Mouse (Mus musculus) lung, embryonic 14.5 days (tissue): Measurements from ENCODE around the gene Hivep3. TPM values are rescaled to one million over a fixed set of nuclear protein-coding genes. Genes with fewer than 3 reads are reported as not detected.

Experiments used
- ATAC-seq: fragments of 200-750 bp; cut with Nextera tagmentation; 2 replicates; pipeline ENCODE4 v1.8.0; 2017; ENCODE audit warnings: mild to moderate bottlenecking, moderate TSS enrichment, moderate library complexity; ENCODE audit not compliant: insufficient read depth
- DNase-seq: peaks from one replicate; pipeline ENCODE4 v3.0.0-alpha.2; 2015
- H3K27ac ChIP-seq: fragments of 300-500 bp; sonication (generic); 2 replicates; pipeline ENCODE4 v1.5.1; 2014; ENCODE audit warnings: low read depth, mild to moderate bottlenecking, moderate library complexity
- H3K27me3 ChIP-seq: fragments of 300-500 bp; sonication (generic); 2 replicates; pipeline ENCODE4 v1.6.1; 2014; ENCODE audit warnings: low read length, control low read depth; ENCODE audit not compliant: insufficient read depth
- H3K36me3 ChIP-seq: fragments of 300-500 bp; sonication (generic); 2 replicates; pipeline ENCODE4 v1.6.1; 2014; ENCODE audit warnings: control low read depth; ENCODE audit not compliant: insufficient read depth
- H3K4me1 ChIP-seq: fragments of 300-500 bp; sonication (generic); 2 replicates; pipeline ENCODE4 v1.6.1; 2014; ENCODE audit warnings: antibody characterized with exemption, control low read depth; ENCODE audit not compliant: insufficient read depth
- H3K4me2 ChIP-seq: fragments of 300-500 bp; sonication (generic); 2 replicates; pipeline ENCODE4 v1.6.1; 2014; ENCODE audit warnings: mild to moderate bottlenecking
- H3K4me3 ChIP-seq: fragments of 300-500 bp; sonication (generic); 2 replicates; pipeline ENCODE4 v1.5.1; 2014; ENCODE audit warnings: low read depth, low read length
- H3K9ac ChIP-seq: fragments of 300-500 bp; sonication (generic); 2 replicates; pipeline ENCODE4 v1.6.1; 2014
- H3K9me3 ChIP-seq: fragments of 300-500 bp; sonication (generic); 2 replicates; pipeline ENCODE4 v1.6.1; 2016; ENCODE audit warnings: low read depth, low read length, control low read depth
- CTCF ChIP-seq: IDR thresholded peaks from 2 replicates; pipeline ENCODE4 v1.5.1; 2016; ENCODE audit warnings: antibody characterized with exemption, low read depth
- WGBS: fragments of 180-500 bp; shearing (Covaris S2); extraction: QIAGEN DNeasy Blood & Tissue Kit; methylation state at CpG from one replicate; pipeline ENCODE4 v1.1.7; 2014; 5-methylcytosine and 5-hydroxymethylcytosine counted together
- polyA plus RNA-seq: library from polyadenylated mRNA; unstranded; fragments of >200 nt; fragmentation: Nextera tagmentation; extraction: Ambion mirVana; gene quantifications from 2 replicates; pipeline ENCODE4 v1.2.1, GENCODE M21; 2014

The Hivep3 gene
- polyA plus RNA-seq, 1 experiment from 2014 or later = 22.0 TPM

DNA sequence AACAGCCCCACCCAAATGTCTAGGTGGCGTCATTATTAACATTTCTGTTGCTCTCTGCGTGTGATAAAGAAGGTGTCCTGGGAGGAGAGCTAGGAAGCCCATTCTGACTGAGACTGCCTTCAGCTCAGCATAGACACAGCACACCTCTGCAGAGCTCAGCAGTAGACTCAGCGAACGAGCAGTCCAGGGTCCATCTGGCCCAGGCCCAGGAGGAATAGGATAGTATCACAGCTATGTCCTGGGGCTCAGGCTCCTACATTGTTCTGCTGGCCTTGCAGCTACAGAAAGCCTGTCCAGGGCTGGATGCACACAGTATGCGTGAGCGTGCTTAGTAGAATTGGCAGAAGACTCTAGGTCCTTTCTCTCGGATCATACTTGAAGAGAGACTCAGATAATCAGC lies 263.8 kb downstream of the Hivep3 start:
- no peaks in the 10 kb centered on the region for H3K27me3 ChIP-seq
- WGBS = 89% methylated on average over 7 of the region's 7 CpGs
- ATAC-seq = no peak
- no peak for TF ChIP-seq CTCF
- H3K36me3 ChIP-seq = no peaks in the 10 kb centered on the region
- no peak overlapping the region for H3K9ac ChIP-seq
- H3K4me3 ChIP-seq = no peak overlapping the region
- H3K27ac ChIP-seq = no peak overlapping the region
- H3K9me3 ChIP-seq = no peaks in the 10 kb centered on the region
- no peaks in the 10 kb centered on the region for H3K4me1 ChIP-seq
- no peak for DNase-seq
- H3K4me2 ChIP-seq = no peak overlapping the region

DNA sequence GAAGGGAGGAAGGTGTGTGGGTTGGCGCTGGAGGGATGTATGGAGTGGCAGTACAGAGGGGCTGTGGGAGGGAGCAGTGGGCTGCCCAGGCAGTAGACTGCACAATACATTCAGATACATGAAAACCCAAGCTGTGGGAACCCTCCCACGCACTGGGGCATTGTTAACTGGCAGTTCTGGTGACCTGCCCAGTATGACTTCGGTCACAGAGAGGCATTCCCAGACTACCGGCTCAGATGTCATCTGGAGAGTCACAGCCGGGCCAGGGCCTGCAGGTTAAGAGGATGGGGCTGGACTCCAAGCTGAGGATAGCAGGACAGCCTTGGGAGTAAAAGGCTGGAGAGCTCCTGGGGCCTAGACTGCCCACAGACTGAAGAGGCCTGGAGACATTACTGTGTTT lies 265.3 kb downstream of the Hivep3 start:
- no peak overlapping the region for H3K27ac ChIP-seq
- no peak overlapping the region for H3K9ac ChIP-seq
- no peaks in the 10 kb centered on the region for H3K36me3 ChIP-seq
- no peak for TF ChIP-seq CTCF
- H3K4me3 ChIP-seq = no peak overlapping the region
- WGBS = 60% methylated on average over 5 of the region's 5 CpGs
- H3K4me1 ChIP-seq = no peaks in the 10 kb centered on the region
- ATAC-seq (no peak), DNase-seq (no peak)
- no peaks in the 10 kb centered on the region for H3K9me3 ChIP-seq
- H3K4me2 ChIP-seq = no peak overlapping the region
- no peaks in the 10 kb centered on the region for H3K27me3 ChIP-seq

DNA sequence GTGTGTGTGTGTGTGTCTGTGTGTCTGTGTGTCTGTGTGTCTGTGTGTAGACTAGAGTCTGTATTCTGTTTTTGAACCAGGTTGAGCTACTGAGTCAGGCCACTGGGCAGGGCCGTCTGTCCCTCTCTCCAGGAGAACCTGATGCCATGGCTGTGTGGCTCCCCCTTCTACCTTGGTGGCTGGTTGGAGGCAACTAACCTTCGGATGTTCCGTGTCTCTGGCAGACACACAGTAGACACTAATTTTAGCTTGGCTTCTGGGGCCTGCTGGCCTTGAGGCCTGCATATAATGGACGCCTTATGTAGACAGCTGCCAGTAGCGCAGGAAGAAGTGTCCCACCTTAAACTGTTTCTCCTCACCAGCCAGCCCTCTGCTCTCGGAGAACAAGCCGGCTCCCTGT lies 267.3 kb downstream of the Hivep3 start:
- Histone ChIP-seq H3K9me3 (no peaks in the 10 kb centered on the region), H3K27me3 (no peaks in the 10 kb centered on the region), H3K27ac (no peak overlapping the region), H3K4me3 (no peak overlapping the region), H3K9ac (no peak overlapping the region), H3K36me3 (no peaks in the 10 kb centered on the region), H3K4me2 (no peak overlapping the region), H3K4me1 (no peaks in the 10 kb centered on the region)
- 62% methylated on average over 7 of the region's 7 CpGs for WGBS
- ATAC-seq = no peak
- no peak for DNase-seq
- no peak for TF ChIP-seq CTCF

DNA sequence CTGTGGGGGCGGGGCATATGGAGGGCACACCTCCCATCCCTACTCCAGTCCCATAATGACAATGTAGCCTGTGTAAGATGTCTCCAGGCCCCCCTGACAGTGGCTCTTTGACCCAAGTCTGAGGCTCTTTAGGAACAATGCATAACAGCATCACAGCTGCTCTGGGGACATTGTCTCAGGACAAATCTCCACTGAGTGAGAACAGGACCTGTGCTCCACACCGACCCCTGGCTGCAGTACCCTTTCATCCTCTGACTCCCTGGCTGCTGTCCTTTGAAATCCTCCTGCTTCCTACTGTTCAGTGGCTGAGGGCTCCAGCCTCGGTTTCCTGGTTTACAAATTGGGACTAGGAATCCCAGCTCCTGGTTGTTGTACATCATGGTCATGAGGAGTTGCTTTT lies 269.4 kb downstream of the Hivep3 start:
- DNase-seq (no peak), ATAC-seq (no peak)
- H3K9ac ChIP-seq = no peak overlapping the region
- no peaks in the 10 kb centered on the region for H3K9me3 ChIP-seq
- no peak overlapping the region for H3K27ac ChIP-seq
- peak; percentile 51 for TF ChIP-seq CTCF
- 46% methylated on average over 3 of the region's 3 CpGs for WGBS
- H3K4me1 ChIP-seq = no peaks in the 10 kb centered on the region
- H3K27me3 ChIP-seq = no peaks in the 10 kb centered on the region
- no peak overlapping the region for H3K4me3 ChIP-seq
- no peaks in the 10 kb centered on the region for H3K36me3 ChIP-seq
- no peak overlapping the region for H3K4me2 ChIP-seq

DNA sequence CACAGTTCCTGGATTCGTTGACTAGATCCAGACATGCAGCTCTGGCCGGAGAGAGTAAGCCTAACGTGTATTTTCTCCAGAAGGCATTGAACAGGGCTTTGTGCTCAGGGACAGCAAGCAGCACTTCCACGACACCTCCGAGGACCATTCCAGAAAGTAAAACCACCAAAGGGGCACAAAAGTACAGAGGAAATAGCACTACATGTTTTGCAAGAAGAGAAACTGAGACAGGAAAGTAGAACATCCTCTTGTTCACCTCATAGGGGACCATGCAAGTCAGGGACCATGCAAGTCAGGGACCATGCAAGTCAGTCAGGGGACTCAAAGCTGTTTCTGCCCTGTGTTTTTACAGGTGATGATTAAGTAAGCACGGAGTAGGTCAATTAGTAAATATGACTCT lies 272.5 kb downstream of the Hivep3 start:
- WGBS = 62% methylated on average over 6 of the region's 6 CpGs
- no peak overlapping the region for H3K4me3 ChIP-seq
- no peaks in the 10 kb centered on the region for H3K9me3 ChIP-seq
- no peak overlapping the region for H3K4me2 ChIP-seq
- ATAC-seq (no peak), DNase-seq (no peak)
- no peaks in the 10 kb centered on the region for H3K4me1 ChIP-seq
- no peaks in the 10 kb centered on the region for H3K27me3 ChIP-seq
- H3K36me3 ChIP-seq = no peaks in the 10 kb centered on the region
- TF ChIP-seq CTCF = no peak
- no peak overlapping the region for H3K9ac ChIP-seq
- no peak overlapping the region for H3K27ac ChIP-seq

DNA sequence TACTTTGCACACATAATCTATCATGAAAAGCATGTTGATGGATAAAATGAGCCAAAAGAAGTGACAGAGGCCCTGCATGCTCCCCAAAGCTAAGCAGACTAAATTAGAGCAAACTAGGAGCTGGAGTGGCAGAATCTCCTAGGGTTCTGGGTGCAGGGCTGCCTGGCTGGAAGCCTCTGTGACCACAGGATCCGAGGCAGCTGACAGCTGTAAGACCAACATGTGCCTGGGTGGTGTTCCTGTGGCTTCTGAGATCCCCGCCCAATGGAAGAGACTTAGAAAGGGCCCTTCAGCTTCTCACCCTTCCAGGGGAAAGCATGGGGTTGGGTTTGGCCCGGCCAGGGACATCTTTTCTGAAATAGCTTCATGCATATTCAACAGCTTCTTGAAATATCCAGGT lies 274.3 kb downstream of the Hivep3 start:
- no peak overlapping the region for H3K27ac ChIP-seq
- H3K9me3 ChIP-seq = no peaks in the 10 kb centered on the region
- H3K4me2 ChIP-seq = no peak overlapping the region
- peak; percentile 32; the same call in 1 of the 2 replicates for ATAC-seq
- H3K36me3 ChIP-seq = no peaks in the 10 kb centered on the region
- WGBS = 58% methylated on average over 3 of the region's 3 CpGs
- no peak overlapping the region for H3K4me3 ChIP-seq
- TF ChIP-seq CTCF = no peak
- no peak overlapping the region for H3K9ac ChIP-seq
- no peaks in the 10 kb centered on the region for H3K27me3 ChIP-seq
- DNase-seq = peak; percentile 18
- H3K4me1 ChIP-seq = no peaks in the 10 kb centered on the region

DNA sequence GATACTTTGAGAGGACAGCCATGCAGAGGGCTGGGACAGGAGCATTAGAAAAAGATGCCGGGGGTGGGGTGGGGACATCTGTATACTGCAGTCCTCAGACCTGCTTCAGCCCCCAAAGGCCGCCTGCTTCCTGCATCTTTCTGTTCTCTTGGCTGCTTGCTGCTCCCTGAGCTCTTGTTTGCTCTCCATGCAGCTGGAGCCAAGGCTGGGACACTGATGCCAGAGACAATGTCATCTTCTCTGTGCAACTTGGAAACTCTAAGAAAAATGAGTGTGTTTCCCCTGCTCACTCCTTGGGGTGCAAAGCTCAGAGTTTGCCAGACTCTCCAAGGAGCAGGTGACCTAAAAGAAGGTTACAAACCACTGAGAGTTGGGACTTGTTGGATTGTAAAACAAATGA lies 275.6 kb downstream of the Hivep3 start:
- DNase-seq (no peak), ATAC-seq (no peak)
- Histone ChIP-seq H3K4me3 (no peak overlapping the region), H3K9ac (no peak overlapping the region), H3K27ac (no peak overlapping the region), H3K4me2 (no peak overlapping the region), H3K9me3 (no peaks in the 10 kb centered on the region), H3K36me3 (no peaks in the 10 kb centered on the region), H3K27me3 (no peaks in the 10 kb centered on the region), H3K4me1 (no peaks in the 10 kb centered on the region)
- no peak for TF ChIP-seq CTCF
- 65% methylated on average over 2 of the region's 2 CpGs for WGBS

DNA sequence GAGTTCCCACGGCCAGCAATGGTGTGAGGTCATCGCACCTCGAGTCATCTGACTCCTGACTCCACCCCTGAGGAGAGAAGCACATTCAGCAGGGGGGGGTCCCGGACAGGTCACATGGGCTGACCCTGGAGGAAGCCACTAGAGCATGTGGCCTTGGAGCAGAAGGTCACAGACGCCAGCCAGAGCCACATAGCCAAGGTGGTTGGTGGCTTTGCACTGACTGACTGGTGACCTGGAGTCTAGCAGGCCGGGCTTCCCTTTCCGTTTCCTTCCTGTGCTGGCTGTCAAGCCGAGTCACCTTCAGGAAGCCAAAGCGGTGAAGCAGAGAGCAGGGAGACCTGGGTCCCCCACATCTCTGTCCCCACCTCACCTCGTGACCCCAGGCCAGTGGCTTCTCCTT lies 278.2 kb downstream of the Hivep3 start:
- Histone ChIP-seq H3K4me1 (no peaks in the 10 kb centered on the region), H3K4me2 (no peak overlapping the region), H3K27ac (no peak overlapping the region), H3K36me3 (no peaks in the 10 kb centered on the region), H3K27me3 (no peaks in the 10 kb centered on the region), H3K9me3 (no peaks in the 10 kb centered on the region), H3K4me3 (no peak overlapping the region), H3K9ac (no peak overlapping the region)
- no peak for TF ChIP-seq CTCF
- 65% methylated on average over 10 of the region's 10 CpGs for WGBS
- ATAC-seq (no peak), DNase-seq (no peak)
